Mouse (Mus musculus) thymus, adult 2 months (tissue): ENCODE data around the gene Trim11.

ENCODE experiments used
- CTCF ChIP-seq: fragments of 200-500 bp; IDR thresholded peaks from 2 replicates; pipeline ENCODE4 v1.5.1; 2012; ENCODE audit warnings: mild to moderate bottlenecking, control low read depth, low read length, moderate library complexity, borderline replicate concordance; ENCODE audit not compliant: control insufficient read depth, poor library complexity, insufficient read depth; ENCODE audit errors: extremely low read depth
- POLR2A ChIP-seq: fragments of 200-500 bp; IDR thresholded peaks from 2 replicates; pipeline ENCODE4 v1.6.1; 2012; ENCODE audit warnings: mild to moderate bottlenecking, low read length, control low read depth, moderate library complexity; ENCODE audit not compliant: control insufficient read depth, poor library complexity, insufficient read depth; ENCODE audit errors: extremely low read depth

GRCm38 (mm10) chr11:58957226-58957914 lies 20.5 kb upstream of the Trim11 start:
- TF ChIP-seq POLR2A (no peak), CTCF (no peak)
